Mouse (Mus musculus) kidney, postnatal 36 days (tissue): ENCODE measurements at regions not wholly inside any gene's neighbourhood (a gene's known extent, or its start where the extent isn't known, plus 50 kb on each side); places are given as distances from the start of the nearest gene placed in this dataset.
A peak's percentile ranks its signal among the peaks of the same experiment; 100 is the strongest.
"Not testable (repeated sequence)": the region's sequence is repeated elsewhere in the genome, so short reads cannot be mapped to it uniquely, and the experiment has no call there.

Experiments
- DNase-seq, 2 experiments: peaks; one replicate each; pipeline ENCODE4 v3.0.0; 2021 to 2022; ENCODE audit warnings: mixed read lengths in 2 of 2

DNA sequence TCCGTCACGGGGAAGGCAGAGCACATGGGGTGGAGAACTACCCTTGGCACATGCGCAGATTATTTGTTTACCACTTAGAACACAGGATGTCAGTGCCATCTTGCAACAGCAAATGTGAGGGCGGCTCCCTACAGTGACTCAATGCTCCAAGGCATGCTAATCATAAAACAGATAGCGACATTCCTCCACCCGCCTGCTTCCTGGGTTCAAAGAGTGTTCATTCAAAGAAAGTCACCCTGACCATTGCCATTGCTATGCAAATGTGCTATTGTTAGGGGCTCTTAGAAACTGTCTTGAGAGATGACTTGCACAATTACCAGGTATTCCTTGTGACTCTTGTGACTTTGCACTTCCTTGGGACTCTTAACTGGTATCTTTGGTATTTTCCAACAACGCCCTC, 104.1 kb downstream of the H2al2a start:
- DNase-seq = not testable (repeated sequence)

GRCm38 (mm10) chr2:17887699-17888098, 109.1 kb downstream of the H2al2a start:
- DNase-seq = peak; percentile 12

DNA sequence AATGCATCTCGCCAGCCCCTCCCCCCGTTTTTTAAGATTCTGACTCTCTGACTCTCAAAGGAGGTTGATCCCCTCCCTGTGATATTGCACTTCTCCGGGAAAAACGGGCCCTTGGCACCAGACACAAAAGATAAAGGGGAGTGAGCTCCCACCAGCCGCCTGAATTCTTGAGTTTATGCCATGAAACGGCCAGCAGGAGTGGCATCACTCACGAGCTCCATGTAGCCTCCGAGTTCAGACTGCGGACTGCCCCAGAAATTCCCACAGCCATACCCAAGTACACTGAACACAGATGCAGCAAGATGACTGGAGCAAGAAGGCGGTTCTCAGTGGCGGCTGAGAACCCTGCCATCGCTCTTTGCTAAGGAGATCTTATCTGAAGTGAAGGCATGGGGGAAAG, 114.4 kb downstream of the H2al2a start:
- no peak for DNase-seq

- DNase-seq = no peak
Measured at GRCm38 (mm10) chr2:17880800-17881717, 115.7 kb downstream of the H2al2a start.

GRCm38 (mm10) chr2:17877901-17878300, 118.9 kb downstream of the H2al2a start:
- DNase-seq = no peak

DNA sequence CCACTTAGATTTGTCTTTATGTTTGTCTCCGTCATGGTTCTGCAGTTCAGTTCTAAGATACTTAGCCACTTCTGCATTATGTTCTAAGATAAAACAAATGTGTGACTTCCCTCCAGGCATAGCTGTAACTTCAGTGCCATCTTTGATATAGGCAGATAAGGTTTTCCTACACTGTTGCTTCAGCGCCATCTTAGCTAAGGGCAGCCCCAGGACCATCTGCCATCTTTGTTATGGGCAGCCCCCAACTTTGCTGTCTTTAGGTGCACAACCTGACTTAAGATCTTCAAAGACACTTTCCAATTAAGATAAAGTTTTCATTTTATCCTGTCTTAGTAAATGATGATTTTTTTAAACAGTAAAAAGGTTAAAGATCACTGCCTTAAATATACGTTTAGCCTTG, 119.8 kb downstream of the H2al2a start:
- DNase-seq = no peak

DNA sequence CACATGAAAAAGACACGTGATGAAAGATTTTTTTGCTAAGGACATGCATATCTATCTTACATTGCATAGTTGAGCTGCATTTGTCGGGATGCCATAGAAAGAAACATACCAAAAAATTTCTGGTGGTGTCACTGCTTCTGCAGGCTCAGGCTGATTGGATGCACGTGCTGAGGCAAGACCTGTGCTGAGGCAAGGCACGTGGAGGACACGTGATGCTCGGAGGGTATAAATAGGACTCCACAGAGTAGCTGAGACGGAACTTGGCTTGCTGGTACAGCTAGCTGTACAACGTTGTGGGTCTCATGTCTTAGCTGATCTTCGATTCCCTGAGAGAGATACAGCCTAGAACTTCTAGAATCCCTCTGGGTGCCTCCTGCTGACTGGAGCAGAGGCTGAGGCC, 120.6 kb downstream of the H2al2a start:
- DNase-seq = no peak

GRCm38 (mm10) chr2:17870562-17870961, 126.2 kb downstream of the H2al2a start:
- DNase-seq = no peak

DNA sequence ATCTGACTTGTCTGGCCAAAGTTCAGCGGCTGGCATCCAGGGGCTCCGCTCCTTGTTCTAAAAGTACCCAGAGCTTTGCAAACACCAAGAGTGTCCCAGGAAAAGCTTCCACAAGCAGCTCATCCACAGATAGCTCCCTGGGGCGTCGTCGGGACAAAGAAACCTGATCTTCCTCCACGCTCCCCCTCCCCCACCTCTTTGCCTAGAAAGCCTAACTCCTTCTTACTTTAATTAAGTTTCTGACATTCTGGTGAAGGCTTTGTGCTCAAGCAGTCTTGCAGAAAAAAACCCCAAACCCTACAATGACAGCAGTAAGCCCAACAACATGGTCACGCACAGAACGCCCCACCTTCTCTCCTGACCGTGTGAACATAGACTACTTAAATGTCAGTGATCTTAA, 128.6 kb downstream of the H2al2a start:
- DNase-seq = no peak

DNA sequence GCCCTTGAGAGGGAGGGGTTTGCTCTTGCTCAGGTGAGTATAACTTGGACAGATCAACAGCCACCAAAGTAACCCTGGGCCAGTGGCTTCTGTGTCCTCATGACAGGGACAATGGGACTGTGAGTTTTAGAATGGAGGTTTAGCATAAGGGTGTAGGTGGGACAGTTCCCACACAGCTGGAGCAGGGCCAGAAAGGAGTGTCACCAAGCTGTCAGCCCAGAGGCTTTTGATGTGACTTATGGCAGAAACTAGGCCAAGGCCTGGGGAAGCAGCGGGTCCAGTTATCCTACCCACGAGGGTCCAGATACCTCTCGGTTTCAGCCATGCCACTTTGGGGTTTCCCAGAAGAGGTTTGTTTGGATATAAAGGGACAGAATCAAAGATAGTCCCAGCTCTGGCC, 129.4 kb downstream of the H2al2a start:
- no peak for DNase-seq

- no peak for DNase-seq
Measured at GRCm38 (mm10) chr2:17861765-17862495, 130.7 kb upstream of the Nebl start.

GRCm38 (mm10) chr2:17860922-17861559, 129.8 kb upstream of the Nebl start:
- DNase-seq = peak in 1 of 2 experiments; percentile 7

GRCm38 (mm10) chr2:17859234-17859633, 128.0 kb upstream of the Nebl start:
- no peak for DNase-seq

- DNase-seq = peak; percentile 7 to 8
Measured at GRCm38 (mm10) chr2:17858326-17858725, 127.1 kb upstream of the Nebl start.

- DNase-seq = no peak
Measured at GRCm38 (mm10) chr2:17855566-17856264, 124.5 kb upstream of the Nebl start.

- DNase-seq = no peak
Measured at GRCm38 (mm10) chr2:17854088-17854487, 122.8 kb upstream of the Nebl start.

GRCm38 (mm10) chr2:17853500-17854011, 122.3 kb upstream of the Nebl start:
- no peak for DNase-seq

DNA sequence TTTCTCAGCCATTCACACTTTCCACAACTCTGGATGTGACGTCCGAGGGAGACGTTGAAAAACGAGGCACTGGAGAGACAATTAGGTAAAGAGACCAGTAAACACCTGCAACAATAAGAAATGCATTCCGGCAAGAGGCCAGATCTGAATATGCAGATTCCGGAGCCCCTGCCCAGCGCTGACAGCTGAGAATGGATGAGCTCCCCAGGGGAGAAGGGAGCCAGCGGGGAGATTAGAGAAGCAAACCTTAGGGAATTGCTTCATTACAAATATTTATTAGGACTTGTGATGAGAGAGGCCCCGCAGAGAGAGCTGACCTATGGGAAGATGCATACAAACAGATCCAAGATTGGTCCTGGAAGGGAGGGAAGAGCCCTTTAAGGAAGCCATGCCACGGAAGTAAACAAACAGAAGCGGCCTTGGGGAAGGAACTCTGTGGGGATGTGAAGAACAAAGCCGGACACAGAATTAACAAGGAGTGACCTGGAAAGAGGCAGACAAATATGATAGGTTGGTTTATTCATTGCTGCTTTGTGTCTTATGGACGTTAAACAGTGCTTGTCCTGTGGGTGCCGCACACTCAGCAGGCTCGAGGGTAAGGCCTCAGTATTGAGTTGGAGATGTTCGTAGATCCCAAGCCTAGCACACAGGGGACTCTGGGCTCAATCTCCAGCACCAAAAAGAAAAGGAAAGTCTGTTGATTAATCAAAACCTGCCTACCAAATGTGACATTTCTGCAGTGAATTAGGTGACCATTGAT, 121.7 kb upstream of the Nebl start:
- DNase-seq = peak in 1 of 2 experiments; percentile 6

- DNase-seq = no peak
Measured at GRCm38 (mm10) chr2:17850741-17851140, 119.5 kb upstream of the Nebl start.

DNA sequence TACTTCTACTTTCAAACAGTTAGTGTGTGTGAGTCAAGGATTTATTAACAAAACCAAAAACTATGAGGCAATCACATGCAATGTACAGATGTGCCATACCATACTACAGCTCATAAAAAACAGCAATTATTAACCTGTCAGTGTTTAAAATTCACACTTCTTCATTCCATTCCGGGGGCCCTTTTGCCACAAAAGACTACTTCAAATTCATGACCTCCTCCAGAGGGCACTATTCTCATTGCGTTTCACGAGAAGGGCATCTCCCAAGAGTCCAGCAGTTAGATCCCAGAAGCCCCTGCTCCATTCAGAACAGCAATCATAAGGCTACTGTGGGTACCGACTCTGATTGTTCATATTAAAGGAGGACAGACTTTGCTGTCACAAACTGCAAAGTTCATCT, 118.0 kb upstream of the Nebl start:
- peak; percentile 18 to 19 for DNase-seq

- DNase-seq = not testable (repeated sequence)
Measured at GRCm38 (mm10) chr2:17845447-17846092, 114.3 kb upstream of the Nebl start.
